Mouse (Mus musculus): ENCODE data around the gene Ghitm. TPM values are rescaled to one million over a fixed set of nuclear protein-coding genes. Genes with fewer than 3 reads are reported as not detected.
"Not testable (repeated sequence)": the region's sequence is repeated elsewhere in the genome, so short reads cannot be mapped to it uniquely, and the experiment has no call there.

The Ghitm gene
- polyA plus RNA-seq, 1 experiment from 2014 or later = 212 TPM

DNA sequence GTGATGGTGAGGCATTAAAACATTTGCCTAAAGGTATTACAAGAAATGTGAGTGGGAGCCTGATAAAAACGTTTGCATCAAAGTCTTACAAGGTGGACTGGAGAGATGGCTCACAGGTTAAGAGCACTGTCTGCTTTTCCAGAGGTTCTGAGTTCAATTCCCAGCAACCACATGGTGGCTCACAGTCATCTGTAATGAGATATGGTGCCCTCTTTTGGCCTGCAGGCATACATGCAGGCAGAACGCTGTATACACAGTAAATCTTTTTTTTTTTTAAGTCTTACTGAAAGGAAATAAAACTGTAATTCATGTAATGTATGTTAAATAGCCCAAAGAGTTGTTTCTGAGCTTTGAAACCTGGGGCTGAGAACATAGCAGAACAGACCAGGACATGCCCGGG lies 2.5 kb upstream of the Ghitm start:
- not testable (repeated sequence) for H3K27me3 ChIP-seq (ENCODE audit: control insufficient read depth, insufficient read depth, low read length); H3K27ac ChIP-seq (ENCODE audit: low read depth, low read length); ATAC-seq (ENCODE audit: low read depth); H3K9me3 ChIP-seq (ENCODE audit: control insufficient read depth, low read length); H3K4me3 ChIP-seq (ENCODE audit: low read depth, low read length); H3K9ac ChIP-seq (replicated peaks; ENCODE audit: low read depth, low read length); H3K36me3 ChIP-seq (ENCODE audit: control insufficient read depth, insufficient read depth, low read length); H3K4me1 ChIP-seq (ENCODE audit: control insufficient read depth, insufficient read depth, low read length); H3K4me2 ChIP-seq (ENCODE audit: low read depth, low read length)
- WGBS = 77% methylated on average over 2 of the region's 3 CpGs

DNA sequence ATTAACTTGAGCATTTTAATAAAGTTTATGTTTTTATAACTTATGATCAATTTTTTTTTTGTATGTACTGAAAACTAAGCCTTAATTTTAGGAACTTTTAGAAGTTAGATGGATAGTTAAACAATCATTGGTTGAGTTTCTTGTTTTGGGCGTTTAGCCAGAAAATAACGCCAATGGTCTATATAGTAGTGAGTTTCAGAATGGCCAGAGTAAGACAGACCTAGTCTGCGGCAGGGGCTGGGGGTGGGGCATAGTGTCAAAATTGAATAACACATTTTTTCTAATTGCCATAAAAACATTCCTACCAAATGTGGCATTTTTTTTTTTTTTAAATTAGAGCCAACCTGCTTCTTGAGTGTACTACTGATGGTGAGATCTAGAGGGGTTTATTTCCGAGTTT lies 1.0 kb upstream of the Ghitm start:
- Histone ChIP-seq H3K27ac (ENCODE audit: low read depth, low read length) (no peak overlapping the region), H3K9ac (replicated peaks; ENCODE audit: low read depth, low read length) (no peak overlapping the region), H3K36me3 (ENCODE audit: control insufficient read depth, insufficient read depth, low read length) (no peaks in the 10 kb centered on the region), H3K4me1 (ENCODE audit: control insufficient read depth, insufficient read depth, low read length) (peaks cover 6% of the 10 kb centered on the region), H3K9me3 (ENCODE audit: control insufficient read depth, low read length) (no peaks in the 10 kb centered on the region), H3K27me3 (ENCODE audit: control insufficient read depth, insufficient read depth, low read length) (no peaks in the 10 kb centered on the region), H3K4me3 (ENCODE audit: low read depth, low read length) (no peak overlapping the region), H3K4me2 (ENCODE audit: low read depth, low read length) (no peak overlapping the region)
- 89% methylated on average over 4 of the region's 4 CpGs for WGBS
- ATAC-seq (ENCODE audit: low read depth) = no peak

DNA sequence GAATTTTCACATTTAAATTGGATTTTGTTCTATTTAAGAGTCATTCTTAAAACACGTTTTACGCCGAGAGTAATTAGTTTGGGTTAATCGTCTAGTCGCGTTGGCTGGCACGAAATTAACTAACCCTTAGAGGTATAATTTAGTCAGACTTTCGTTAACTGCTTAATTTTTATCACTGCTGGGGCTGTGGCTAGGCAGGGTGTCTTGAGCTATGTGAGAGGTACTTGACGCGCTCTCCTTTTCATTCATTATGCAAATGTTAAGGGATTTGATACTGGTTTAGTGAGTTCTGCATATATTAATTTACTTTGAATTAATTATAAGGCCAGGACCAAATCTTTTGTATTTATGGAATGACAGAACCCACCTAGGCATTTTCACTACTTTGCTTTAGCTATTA lies 599 bp upstream of the Ghitm start:
- peak; percentile 52 for ATAC-seq (ENCODE audit: low read depth)
- peaks cover 6% of the 10 kb centered on the region for H3K4me1 ChIP-seq (ENCODE audit: control insufficient read depth, insufficient read depth, low read length)
- peaks cover 2% of the 10 kb centered on the region; the same call in 1 of the 2 replicates for H3K36me3 ChIP-seq (ENCODE audit: control insufficient read depth, insufficient read depth, low read length)
- H3K4me2 ChIP-seq (ENCODE audit: low read depth, low read length) = peak overlapping the region; percentile 62
- H3K4me3 ChIP-seq (ENCODE audit: low read depth, low read length) = peak overlapping the region; percentile 92
- WGBS = 1% methylated on average over 10 of the region's 10 CpGs
- no peaks in the 10 kb centered on the region for H3K27me3 ChIP-seq (ENCODE audit: control insufficient read depth, insufficient read depth, low read length)
- H3K9me3 ChIP-seq (ENCODE audit: control insufficient read depth, low read length) = no peaks in the 10 kb centered on the region
- peak overlapping the region; percentile 52 for H3K27ac ChIP-seq (ENCODE audit: low read depth, low read length)
- peak overlapping the region; percentile 93 for H3K9ac ChIP-seq (replicated peaks; ENCODE audit: low read depth, low read length)

DNA sequence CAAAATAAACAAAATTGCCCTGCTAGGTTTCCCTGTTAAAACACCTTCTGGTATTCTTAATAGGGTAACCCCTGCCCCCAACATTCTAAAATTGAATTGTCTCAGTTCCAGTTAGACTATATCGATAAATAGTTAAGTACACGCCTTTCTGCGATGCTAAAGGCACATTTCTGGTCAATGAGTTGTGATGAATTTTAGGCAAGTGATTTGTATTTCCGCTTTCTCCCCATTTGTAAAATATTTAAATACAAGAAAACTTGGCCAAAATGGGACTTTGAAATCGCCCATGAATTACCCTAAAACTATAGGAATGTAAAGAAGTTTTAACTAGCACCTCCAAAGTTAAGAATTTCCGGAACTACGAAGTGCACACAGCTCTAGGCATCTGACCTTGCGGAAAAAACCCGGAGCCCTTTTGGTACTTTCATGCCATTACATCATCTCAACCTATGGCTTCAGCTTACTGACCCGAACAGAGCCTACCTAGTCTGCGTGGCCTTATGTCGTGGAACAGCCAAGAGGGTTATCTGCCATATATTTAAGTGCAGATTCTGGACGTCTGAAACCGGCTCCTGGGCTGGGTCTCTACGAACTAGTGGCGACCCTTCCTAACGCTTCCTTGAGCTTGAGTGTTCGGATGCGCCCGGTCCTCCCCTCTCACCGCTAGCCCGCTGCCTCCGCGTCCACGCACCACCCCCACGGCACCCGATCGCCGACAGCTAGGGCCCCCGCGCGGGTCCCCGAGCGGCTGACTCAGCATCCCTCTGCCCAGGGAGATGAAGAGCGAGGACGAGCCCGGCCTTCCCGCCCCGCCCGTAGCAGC lies 557 bp downstream of the Ghitm start:
- peak overlapping the region; percentile 92 for H3K4me3 ChIP-seq (ENCODE audit: low read depth, low read length)
- no peaks in the 10 kb centered on the region for H3K9me3 ChIP-seq (ENCODE audit: control insufficient read depth, low read length)
- H3K27ac ChIP-seq (ENCODE audit: low read depth, low read length) = peak overlapping the region; percentile 78
- 2% methylated on average over 40 of the region's 40 CpGs for WGBS
- peak overlapping the region; percentile 60 for H3K4me2 ChIP-seq (ENCODE audit: low read depth, low read length)
- H3K27me3 ChIP-seq (ENCODE audit: control insufficient read depth, insufficient read depth, low read length) = no peaks in the 10 kb centered on the region
- H3K4me1 ChIP-seq (ENCODE audit: control insufficient read depth, insufficient read depth, low read length) = peaks cover 6% of the 10 kb centered on the region
- H3K36me3 ChIP-seq (ENCODE audit: control insufficient read depth, insufficient read depth, low read length) = peaks cover 7% of the 10 kb centered on the region
- ATAC-seq (ENCODE audit: low read depth) = no peak; the same call in 1 of the 2 replicates
- H3K9ac ChIP-seq (replicated peaks; ENCODE audit: low read depth, low read length) = peak overlapping the region; percentile 93

DNA sequence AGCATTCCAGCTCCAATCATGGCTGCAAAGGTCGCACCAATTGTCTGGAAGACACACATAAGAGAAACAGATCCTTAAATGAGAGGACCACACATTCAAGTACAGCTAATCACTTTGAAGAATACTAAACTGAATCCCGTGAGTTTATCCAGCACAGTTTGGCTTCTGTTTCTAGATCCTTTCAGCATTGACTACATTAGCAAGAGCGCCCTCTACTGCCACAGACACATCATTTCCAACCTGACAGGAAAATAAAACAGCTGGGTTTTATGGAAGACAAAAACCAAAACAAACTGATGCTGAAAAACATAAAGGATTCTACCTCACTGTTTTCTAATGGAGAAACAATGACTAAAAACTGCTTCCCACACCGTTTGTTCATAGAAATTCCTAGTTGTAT lies 7.4 kb downstream of the Ghitm start:
- Histone ChIP-seq H3K9ac (replicated peaks; ENCODE audit: low read depth, low read length) (no peak overlapping the region), H3K9me3 (ENCODE audit: control insufficient read depth, low read length) (no peaks in the 10 kb centered on the region), H3K4me2 (ENCODE audit: low read depth, low read length) (no peak overlapping the region), H3K36me3 (ENCODE audit: control insufficient read depth, insufficient read depth, low read length) (peaks cover 32% of the 10 kb centered on the region), H3K4me1 (ENCODE audit: control insufficient read depth, insufficient read depth, low read length) (no peaks in the 10 kb centered on the region), H3K27me3 (ENCODE audit: control insufficient read depth, insufficient read depth, low read length) (no peaks in the 10 kb centered on the region), H3K27ac (ENCODE audit: low read depth, low read length) (no peak overlapping the region), H3K4me3 (ENCODE audit: low read depth, low read length) (no peak overlapping the region)
- 48% methylated on average over 4 of the region's 4 CpGs for WGBS
- no peak for ATAC-seq (ENCODE audit: low read depth)

DNA sequence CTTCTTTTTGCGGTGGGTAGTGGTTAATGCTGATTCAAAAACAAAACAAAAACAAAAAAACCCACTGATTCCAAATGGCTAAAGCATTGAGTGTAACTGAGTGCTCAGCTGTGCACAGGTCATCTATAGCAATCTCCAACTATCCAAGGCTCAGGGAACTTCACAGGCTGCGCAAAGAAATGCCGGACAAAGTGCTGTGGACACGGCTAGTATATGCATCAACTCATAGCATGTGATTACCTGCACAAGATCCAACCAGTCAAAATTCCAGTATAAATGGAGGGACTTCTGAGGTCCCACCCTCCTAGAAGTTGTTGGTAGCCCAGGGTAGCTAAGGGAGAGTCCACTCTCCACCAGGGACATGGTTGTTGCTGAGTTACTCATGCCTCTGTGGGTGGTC lies 15.8 kb downstream of the Ghitm start:
- no peak for ATAC-seq (ENCODE audit: low read depth)

DNA sequence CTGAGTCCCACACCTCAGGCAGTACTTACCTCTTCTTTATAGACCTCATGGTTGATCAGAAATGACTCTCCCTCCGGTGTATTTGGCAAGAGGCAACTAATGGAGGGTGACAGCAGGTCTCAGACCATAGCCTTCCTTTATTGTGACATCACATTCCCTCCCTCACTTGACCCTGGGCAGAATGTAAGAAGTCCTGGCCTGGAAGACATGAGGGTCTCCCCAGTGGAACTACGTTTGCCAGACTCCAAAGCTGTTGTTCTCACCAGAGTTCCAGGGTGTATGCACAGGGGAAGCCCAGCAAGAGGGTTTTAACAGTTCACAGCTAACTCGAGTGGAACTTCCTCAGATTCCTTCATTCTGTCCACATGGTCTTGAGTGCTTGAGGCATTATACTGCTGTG lies 21.1 kb downstream of the Ghitm start, which contains the start of gene 2610528A11Rik:
TSS of gene 2610528A11Rik (minus strand) at position 101 of the 400 bp plus-strand sequence.
- no peaks in the 10 kb centered on the region for H3K4me1 ChIP-seq (ENCODE audit: control insufficient read depth, insufficient read depth, low read length)
- no peak within 1 kb of the TSS for H3K27ac ChIP-seq (ENCODE audit: low read depth, low read length)
- no peak for ATAC-seq (ENCODE audit: low read depth)
- H3K36me3 ChIP-seq (ENCODE audit: control insufficient read depth, insufficient read depth, low read length) = no peaks in the 10 kb centered on the region
- WGBS = 81% methylated on average over 3 of the region's 3 CpGs
- no peaks in the 10 kb centered on the region for H3K27me3 ChIP-seq (ENCODE audit: control insufficient read depth, insufficient read depth, low read length)
- H3K4me2 ChIP-seq (ENCODE audit: low read depth, low read length) = no peak within 1 kb of the TSS
- H3K9me3 ChIP-seq (ENCODE audit: control insufficient read depth, low read length) = no peaks in the 10 kb centered on the region
- H3K9ac ChIP-seq (replicated peaks; ENCODE audit: low read depth, low read length) = no peak within 1 kb of the TSS
- H3K4me3 ChIP-seq (ENCODE audit: low read depth, low read length) = no peak within 1 kb of the TSS

More for the DNA sequence above, 15.8 kb downstream of the Ghitm start:
- Histone ChIP-seq H3K27me3 (ENCODE audit: control insufficient read depth, insufficient read depth, low read length) (no peaks in the 10 kb centered on the region), H3K4me1 (ENCODE audit: control insufficient read depth, insufficient read depth, low read length) (no peaks in the 10 kb centered on the region), H3K4me2 (ENCODE audit: low read depth, low read length) (no peak overlapping the region), H3K36me3 (ENCODE audit: control insufficient read depth, insufficient read depth, low read length) (peaks cover 8% of the 10 kb centered on the region; the same call in 1 of the 2 replicates), H3K9me3 (ENCODE audit: control insufficient read depth, low read length) (no peaks in the 10 kb centered on the region), H3K4me3 (ENCODE audit: low read depth, low read length) (no peak overlapping the region), H3K9ac (replicated peaks; ENCODE audit: low read depth, low read length) (no peak overlapping the region), H3K27ac (ENCODE audit: low read depth, low read length) (no peak overlapping the region)
- WGBS = 96% methylated on average over 4 of the region's 4 CpGs

DNA sequence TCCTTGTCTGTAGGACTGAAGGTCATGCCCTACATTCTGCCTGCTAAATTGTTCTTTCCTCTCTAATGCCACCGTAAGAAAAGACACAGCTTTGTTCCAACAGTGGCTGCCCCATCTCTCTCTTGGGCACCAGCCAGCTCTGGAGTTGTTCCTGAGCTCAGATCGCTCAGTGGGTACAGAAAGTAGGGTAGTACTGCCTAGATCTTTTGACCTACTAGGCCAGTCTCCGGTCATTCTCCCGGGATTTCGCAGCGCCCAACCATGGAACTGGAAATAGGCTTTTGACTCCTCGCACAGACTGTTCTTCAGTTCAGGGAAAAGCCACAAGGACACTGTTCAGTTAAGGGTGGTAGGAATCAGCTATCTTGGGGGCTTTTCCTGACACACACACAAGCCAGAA lies 22.1 kb downstream of the Ghitm start:
- no peak for ATAC-seq (ENCODE audit: low read depth)
- Histone ChIP-seq H3K36me3 (ENCODE audit: control insufficient read depth, insufficient read depth, low read length) (no peaks in the 10 kb centered on the region), H3K4me1 (ENCODE audit: control insufficient read depth, insufficient read depth, low read length) (no peaks in the 10 kb centered on the region), H3K4me3 (ENCODE audit: low read depth, low read length) (no peak overlapping the region), H3K27ac (ENCODE audit: low read depth, low read length) (no peak overlapping the region), H3K9me3 (ENCODE audit: control insufficient read depth, low read length) (no peaks in the 10 kb centered on the region), H3K4me2 (ENCODE audit: low read depth, low read length) (no peak overlapping the region), H3K27me3 (ENCODE audit: control insufficient read depth, insufficient read depth, low read length) (no peaks in the 10 kb centered on the region), H3K9ac (replicated peaks; ENCODE audit: low read depth, low read length) (no peak overlapping the region)
- 92% methylated on average over 7 of the region's 7 CpGs for WGBS

DNA sequence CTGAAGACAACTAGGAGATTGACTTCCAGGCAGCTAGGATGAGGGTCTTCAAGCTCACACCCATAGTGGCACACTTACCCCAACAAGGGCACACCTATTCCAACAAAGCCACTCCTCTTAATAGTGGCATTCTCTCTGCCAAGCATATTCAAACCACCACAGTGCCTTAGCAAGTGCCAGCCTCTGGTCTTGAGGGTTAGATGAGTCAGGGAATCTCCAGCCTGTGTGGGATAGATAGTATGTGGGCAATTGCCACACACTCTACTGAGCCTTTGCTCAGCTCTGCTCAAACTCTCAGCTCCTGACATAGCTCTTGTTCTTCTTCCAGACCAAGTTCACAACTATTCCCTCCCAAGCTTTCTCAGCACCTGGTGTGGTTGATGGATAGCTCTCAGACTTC lies 23.7 kb downstream of the Ghitm start:
- Histone ChIP-seq H3K4me1 (ENCODE audit: control insufficient read depth, insufficient read depth, low read length) (no peaks in the 10 kb centered on the region), H3K27me3 (ENCODE audit: control insufficient read depth, insufficient read depth, low read length) (no peaks in the 10 kb centered on the region), H3K36me3 (ENCODE audit: control insufficient read depth, insufficient read depth, low read length) (no peaks in the 10 kb centered on the region), H3K27ac (ENCODE audit: low read depth, low read length) (no peak overlapping the region), H3K9ac (replicated peaks; ENCODE audit: low read depth, low read length) (no peak overlapping the region), H3K4me3 (ENCODE audit: low read depth, low read length) (no peak overlapping the region), H3K4me2 (ENCODE audit: low read depth, low read length) (no peak overlapping the region), H3K9me3 (ENCODE audit: control insufficient read depth, low read length) (no peaks in the 10 kb centered on the region)
- no peak for ATAC-seq (ENCODE audit: low read depth)

Data from neural tube, embryonic 14.5 days (tissue).